Mouse (Mus musculus) liver, adult 2 months (tissue): Measurements from ENCODE around the gene Ddc. TPM values are rescaled to one million over a fixed set of nuclear protein-coding genes. Genes with fewer than 3 reads are reported as not detected.

Experiments
- DNase-seq: peaks from one replicate; pipeline ENCODE4 v3.0.0-alpha.2; 2011; ENCODE audit warnings: low read depth, low spot score; ENCODE audit errors: extremely low read depth
- H3K27ac ChIP-seq: fragments of 200-500 bp; replicated peaks from 2 replicates; pipeline ENCODE4 v1.5.1; 2012; ENCODE audit warnings: low read depth, mild to moderate bottlenecking, control low read depth, inconsistent platforms, low read length; ENCODE audit not compliant: insufficient read depth
- H3K27me3 ChIP-seq: fragments of 200-500 bp; 2 replicates; pipeline ENCODE4 v1.6.1; 2012; ENCODE audit warnings: mild to moderate bottlenecking, moderate library complexity, low read length, inconsistent platforms; ENCODE audit not compliant: control insufficient read depth, insufficient read depth
- H3K36me3 ChIP-seq: fragments of 200-500 bp; 2 replicates; pipeline ENCODE4 v1.6.1; 2012; ENCODE audit warnings: low read length, inconsistent platforms; ENCODE audit not compliant: control insufficient read depth, insufficient read depth
- H3K4me1 ChIP-seq: fragments of 200-500 bp; 2 replicates; pipeline ENCODE4 v1.6.1; 2011; ENCODE audit warnings: low read length; ENCODE audit not compliant: control insufficient read depth, insufficient read depth
- H3K4me3 ChIP-seq: fragments of 200-500 bp; 2 replicates; pipeline ENCODE4 v1.5.1; 2011; ENCODE audit warnings: low read depth, mild to moderate bottlenecking, control low read depth, low read length, moderate library complexity; ENCODE audit not compliant: insufficient read depth
- H3K79me2 ChIP-seq: fragments of 200-500 bp; 2 replicates; pipeline ENCODE4 v1.6.1; 2012; ENCODE audit warnings: inconsistent platforms, mild to moderate bottlenecking, low read length, moderate library complexity; ENCODE audit not compliant: control insufficient read depth, insufficient read depth
- H3K9ac ChIP-seq: fragments of 200-500 bp; 2 replicates; pipeline ENCODE4 v1.6.1; 2012; ENCODE audit warnings: low read depth, mild to moderate bottlenecking, control low read depth, inconsistent platforms, low read length
- CTCF ChIP-seq: fragments of 200-500 bp; IDR thresholded peaks from 2 replicates; pipeline ENCODE4 v1.5.1; 2011; ENCODE audit warnings: low read depth, low read length, control low read depth
- POLR2A ChIP-seq: fragments of 200-500 bp; IDR thresholded peaks from 2 replicates; pipeline ENCODE4 v1.6.1; 2011; ENCODE audit warnings: low read length, control low read depth; ENCODE audit not compliant: insufficient read depth; ENCODE audit errors: extremely low read depth
- WGBS: fragments of 180-500 bp; shearing (Covaris S2); methylation state at CpG from one replicate; pipeline ENCODE4 v1.1.7; 2018; 5-methylcytosine and 5-hydroxymethylcytosine counted together
- polyA plus RNA-seq: library from polyadenylated mRNA; depleted of rRNA; stranded (reverse); fragments of >200 nt; gene quantifications from 2 replicates; pipeline ENCODE4 v1.2.3, GENCODE M21; 2012
- total RNA-seq: library from RNA; depleted of rRNA; stranded (reverse); fragments of >200 nt; gene quantifications from 2 replicates; pipeline ENCODE4 v1.2.3, GENCODE M21; 2014

Gene Ddc
- total and polyA plus RNA-seq, 2 experiments = 56.4 to 82.3 TPM

DNA sequence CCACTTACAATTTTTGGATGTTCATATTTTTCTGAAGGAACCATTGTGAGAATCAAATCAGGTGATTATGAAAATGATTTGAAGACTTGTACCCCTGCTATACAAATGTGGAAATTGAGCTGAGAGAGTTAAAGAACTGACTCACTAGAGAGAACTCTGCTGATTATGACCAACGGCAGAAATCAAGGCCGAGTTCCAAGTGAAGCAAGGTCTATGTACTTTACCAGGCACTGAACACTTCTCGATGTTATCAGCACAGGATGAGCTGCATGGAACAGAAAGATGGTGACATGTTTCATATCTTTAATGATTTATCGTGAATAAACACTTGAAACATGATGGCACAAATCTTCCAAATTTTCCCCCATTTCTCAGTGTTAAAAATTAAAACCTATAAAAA lies 92.0 kb downstream of the Ddc start:
- WGBS = 44% methylated on average over 4 of the region's 4 CpGs
- no peaks in the 10 kb centered on the region for H3K36me3 ChIP-seq

DNA sequence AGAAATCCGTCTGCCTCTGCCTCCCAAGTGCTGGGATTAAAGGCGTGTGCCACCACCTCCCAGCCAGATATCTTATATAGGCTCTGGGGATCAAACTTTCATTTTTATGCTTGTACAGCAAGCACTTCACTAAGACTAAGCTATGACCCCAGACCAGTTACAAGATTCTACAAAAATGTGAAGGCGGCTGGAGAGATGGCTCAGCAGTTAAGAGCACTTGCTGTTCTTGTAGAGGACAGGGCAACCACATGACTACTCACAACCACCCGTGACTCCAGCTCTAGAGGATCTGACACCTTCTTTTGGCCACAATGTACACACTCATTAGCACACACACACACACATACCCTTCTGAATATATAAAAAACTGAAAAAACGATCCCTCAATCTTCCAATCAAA lies 93.5 kb downstream of the Ddc start:
- no peak overlapping the region for H3K4me3 ChIP-seq
- no peak overlapping the region for H3K27ac ChIP-seq
- DNase-seq = no peak
- no peaks in the 10 kb centered on the region for H3K27me3 ChIP-seq
- TF ChIP-seq CTCF (no peak), POLR2A (no peak)
- H3K9ac ChIP-seq = no peak overlapping the region
- H3K79me2 ChIP-seq = no peaks in the 10 kb centered on the region
- no peaks in the 10 kb centered on the region for H3K36me3 ChIP-seq
- peaks cover under 1% of the 10 kb centered on the region; the same call in 1 of the 2 replicates for H3K4me1 ChIP-seq
- WGBS = 88% methylated on average over 5 of the region's 5 CpGs

More for the DNA sequence above, 92.0 kb downstream of the Ddc start:
- H3K4me1 ChIP-seq = peaks cover 2% of the 10 kb centered on the region; the same call in 1 of the 2 replicates
- TF ChIP-seq POLR2A (no peak), CTCF (no peak)
- DNase-seq = no peak
- no peaks in the 10 kb centered on the region for H3K27me3 ChIP-seq
- no peaks in the 10 kb centered on the region for H3K79me2 ChIP-seq
- H3K9ac ChIP-seq = no peak overlapping the region
- no peak overlapping the region for H3K27ac ChIP-seq
- no peak overlapping the region for H3K4me3 ChIP-seq

- no peak for DNase-seq
- no peaks in the 10 kb centered on the region for H3K4me1 ChIP-seq
- no peaks in the 10 kb centered on the region for H3K27me3 ChIP-seq
- TF ChIP-seq CTCF = no peak
- TF ChIP-seq POLR2A = no peak
- H3K36me3 ChIP-seq = no peaks in the 10 kb centered on the region
- H3K4me3 ChIP-seq = no peak overlapping the region
- 91% methylated on average over 9 of the region's 9 CpGs for WGBS
- no peak overlapping the region for H3K9ac ChIP-seq
- H3K27ac ChIP-seq = no peak overlapping the region
- H3K79me2 ChIP-seq = no peaks in the 10 kb centered on the region
Measured at GRCm38 (mm10) chr11:11801067-11801466, 96.9 kb downstream of the Ddc start.

DNA sequence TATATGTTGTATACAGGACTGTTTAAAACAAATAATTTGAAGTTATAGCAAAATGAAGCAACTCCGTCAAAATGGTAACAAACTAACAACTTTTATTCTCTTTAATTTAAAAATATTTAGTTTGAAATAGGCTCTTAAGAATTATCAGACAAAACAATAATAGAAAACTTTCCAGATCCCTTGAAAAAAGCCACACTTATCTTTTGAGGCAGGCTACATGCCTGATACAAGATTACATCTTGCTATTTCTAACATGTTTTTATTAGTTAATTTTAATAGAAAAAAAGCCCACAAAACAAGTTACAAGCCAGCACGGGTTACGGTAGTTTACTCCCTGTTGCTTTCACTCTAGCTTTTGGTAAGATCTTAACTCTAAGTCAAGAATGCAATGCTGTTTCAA lies 97.6 kb downstream of the Ddc start:
- no peak for DNase-seq
- Histone ChIP-seq H3K4me1 (no peaks in the 10 kb centered on the region), H3K9ac (no peak overlapping the region), H3K27ac (no peak overlapping the region), H3K4me3 (no peak overlapping the region), H3K27me3 (no peaks in the 10 kb centered on the region), H3K79me2 (no peaks in the 10 kb centered on the region), H3K36me3 (no peaks in the 10 kb centered on the region)
- no peak for TF ChIP-seq CTCF
- TF ChIP-seq POLR2A = no peak
- WGBS = 93% methylated on average over 3 of the region's 3 CpGs

DNA sequence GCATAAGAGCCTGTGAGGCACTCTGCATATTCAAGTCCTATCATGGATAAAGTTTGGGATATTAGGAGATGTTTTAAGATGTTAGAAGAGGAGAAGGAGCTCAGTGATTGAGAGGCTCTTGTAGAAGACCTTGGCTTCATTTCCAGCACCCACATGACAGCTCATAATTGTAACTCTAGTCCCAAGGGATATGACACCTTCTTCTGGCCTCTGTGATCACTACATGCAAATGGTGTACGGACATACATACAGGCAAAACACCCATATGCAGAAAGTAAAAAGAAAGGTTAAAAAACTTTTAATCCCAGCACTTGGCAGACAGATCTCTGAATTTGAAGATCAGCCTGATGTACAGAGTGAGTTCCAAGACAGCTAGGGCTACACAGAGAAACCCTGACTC lies 99.3 kb downstream of the Ddc start:
- H3K36me3 ChIP-seq = no peaks in the 10 kb centered on the region
- TF ChIP-seq CTCF (no peak), POLR2A (no peak)

GRCm38 (mm10) chr11:11794626-11795025 lies 103.3 kb downstream of the Ddc start:
- no peak for TF ChIP-seq POLR2A
- no peak for TF ChIP-seq CTCF
- Histone ChIP-seq H3K27me3 (no peaks in the 10 kb centered on the region), H3K79me2 (no peaks in the 10 kb centered on the region), H3K4me3 (no peak overlapping the region), H3K27ac (no peak overlapping the region), H3K4me1 (no peaks in the 10 kb centered on the region), H3K9ac (no peak overlapping the region), H3K36me3 (no peaks in the 10 kb centered on the region)
- 26% methylated on average over 1 of the region's 1 CpGs for WGBS
- no peak for DNase-seq

More for the DNA sequence above, 99.3 kb downstream of the Ddc start:
- H3K27ac ChIP-seq = no peak overlapping the region
- no peak overlapping the region for H3K9ac ChIP-seq
- 100% methylated on average over 1 of the region's 1 CpGs for WGBS
- H3K27me3 ChIP-seq = no peaks in the 10 kb centered on the region
- no peaks in the 10 kb centered on the region for H3K79me2 ChIP-seq
- no peaks in the 10 kb centered on the region for H3K4me1 ChIP-seq
- no peak for DNase-seq
- H3K4me3 ChIP-seq = no peak overlapping the region
